Mouse (Mus musculus): ENCODE measurements around the gene Mrc2. TPM values are rescaled to one million over a fixed set of nuclear protein-coding genes. Genes with fewer than 3 reads are reported as not detected.

Gene Mrc2
- total and polyA plus RNA-seq, 3 experiments: not detected

DNA sequence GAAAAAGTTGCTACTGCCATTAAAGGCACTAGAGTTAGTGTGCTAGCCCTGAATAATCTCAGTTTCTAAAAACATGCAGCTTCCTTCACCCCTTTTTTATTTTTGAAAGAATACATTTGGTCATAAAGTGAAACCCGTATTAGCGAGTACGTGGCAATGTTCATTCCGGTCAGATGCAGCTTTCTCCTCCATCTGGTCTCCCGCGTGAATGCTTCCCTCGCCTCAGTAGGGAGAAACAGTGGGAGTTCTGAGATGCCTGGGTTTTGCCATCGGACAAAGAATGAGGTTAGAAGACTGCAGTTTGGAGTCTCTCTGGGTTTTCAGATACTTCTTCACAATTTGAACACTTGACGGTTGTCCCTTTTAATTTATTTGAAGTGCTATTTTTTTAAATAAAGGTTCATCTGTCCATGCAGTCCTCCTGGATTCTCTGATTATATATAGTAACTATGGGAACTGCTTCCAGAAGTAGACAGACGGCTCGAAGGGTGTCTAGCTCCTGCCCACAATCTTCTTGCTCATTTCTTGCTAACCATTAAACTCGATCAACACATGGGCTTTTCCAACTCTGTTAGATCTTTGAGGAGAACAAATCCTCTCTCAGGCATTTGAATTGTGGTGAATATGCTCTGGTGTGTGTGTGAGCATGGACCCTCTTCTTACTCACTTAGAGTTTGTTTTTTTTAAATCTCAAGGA, 10.5 kb upstream of the Mrc2 start:
- Histone ChIP-seq H3K9me3 (replicated peaks; ENCODE audit: insufficient read depth, low read length) (no peaks in the 10 kb centered on the region), H3K9ac (ENCODE audit: control insufficient read depth, low read depth, low read length, poor library complexity, severe bottlenecking) (no peak overlapping the region), H3K4me3 (ENCODE audit: control insufficient read depth in 1 of 2, insufficient read depth in 1 of 2, low read depth in 2 of 2, low read length in 2 of 2) (no peak overlapping the region), H3K79me2 (ENCODE audit: control insufficient read depth, insufficient read depth, low read length, poor library complexity) (no peaks in the 10 kb centered on the region), H3K36me3 (ENCODE audit: control insufficient read depth in 1 of 2, insufficient read depth in 2 of 2, low read length in 2 of 2) (peaks cover 0 to 3% of the 10 kb centered on the region in 2 experiments; a peak in 1 of 4 replicates), H3K27ac (ENCODE audit: control insufficient read depth, low read depth, low read length) (no peak overlapping the region), H3K4me1 (ENCODE audit: control insufficient read depth in 1 of 2, insufficient read depth in 2 of 2, low read length in 2 of 2) (no peaks in the 10 kb centered on the region), H3K27me3 (ENCODE audit: control insufficient read depth in 1 of 2, insufficient read depth in 2 of 2, low read length in 2 of 2) (no peaks in the 10 kb centered on the region)
- no peak for DNase-seq (ENCODE audit: low read depth, low spot score)
- no peak for TF ChIP-seq MYC (IDR thresholded peaks at IDR 0.05; ENCODE audit: low read depth, low read length)
- no peak for TF ChIP-seq ZNF384 (IDR thresholded peaks at IDR 0.05; ENCODE audit: low read depth, low read length)
- TF ChIP-seq CTCF (IDR thresholded peaks at IDR 0.05 in 2 of 3, conservative IDR thresholded peaks at IDR 0.05 in 1 of 3; ENCODE audit: control insufficient read depth in 1 of 3, insufficient read depth in 1 of 3, low read depth in 2 of 3, low read length in 3 of 3, poor library complexity in 1 of 3, severe bottlenecking in 1 of 3): no peak
- no peak for TF ChIP-seq MXI1 (IDR thresholded peaks at IDR 0.05; ENCODE audit: low read depth, low read length)
- TF ChIP-seq TAL1 (IDR thresholded peaks at IDR 0.05; ENCODE audit: low read length): no peak
- no peak for TF ChIP-seq NRF1 (IDR thresholded peaks at IDR 0.05; ENCODE audit: insufficient read depth, low read depth, low read length, poor library complexity, severe bottlenecking)

DNA sequence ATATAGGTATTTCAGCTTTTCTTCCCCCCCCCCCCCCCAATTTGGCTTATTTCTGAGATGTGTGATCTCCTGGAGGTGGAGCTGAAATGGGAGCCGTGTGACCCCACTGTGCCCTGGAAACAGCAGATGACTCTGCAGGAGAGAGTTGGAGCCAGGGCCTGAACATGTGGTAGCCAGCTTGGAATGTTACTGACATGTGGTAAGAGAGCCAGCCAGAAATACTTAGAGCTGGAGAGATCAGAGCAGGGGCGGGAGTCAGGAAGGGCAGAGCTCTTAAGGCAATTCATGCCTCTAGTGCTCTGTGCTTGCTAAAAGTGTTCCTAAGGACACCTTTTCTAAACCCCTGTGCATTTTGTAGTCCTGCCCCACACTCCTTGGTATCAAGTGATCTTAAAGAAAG, 10.0 kb upstream of the Mrc2 start:
- Histone ChIP-seq H3K36me3 (ENCODE audit: control insufficient read depth in 1 of 2, insufficient read depth in 2 of 2, low read length in 2 of 2) (no peaks in the 10 kb centered on the region), H3K79me2 (ENCODE audit: control insufficient read depth, insufficient read depth, low read length, poor library complexity) (no peaks in the 10 kb centered on the region), H3K9me3 (replicated peaks; ENCODE audit: insufficient read depth, low read length) (no peaks in the 10 kb centered on the region), H3K4me3 (ENCODE audit: control insufficient read depth in 1 of 2, insufficient read depth in 1 of 2, low read depth in 2 of 2, low read length in 2 of 2) (no peak overlapping the region), H3K4me1 (ENCODE audit: control insufficient read depth in 1 of 2, insufficient read depth in 2 of 2, low read length in 2 of 2) (no peaks in the 10 kb centered on the region), H3K9ac (ENCODE audit: control insufficient read depth, low read depth, low read length, poor library complexity, severe bottlenecking) (no peak overlapping the region), H3K27ac (ENCODE audit: control insufficient read depth, low read depth, low read length) (no peak overlapping the region), H3K27me3 (ENCODE audit: control insufficient read depth in 1 of 2, insufficient read depth in 2 of 2, low read length in 2 of 2) (no peaks in the 10 kb centered on the region)
- no peak for DNase-seq (ENCODE audit: low read depth, low spot score)
- TF ChIP-seq ZNF384 (IDR thresholded peaks at IDR 0.05; ENCODE audit: low read depth, low read length) (no peak), E2F4 (IDR thresholded peaks at IDR 0.05; ENCODE audit: borderline replicate concordance, low read depth, low read length) (no peak), NELFE (IDR thresholded peaks at IDR 0.05; ENCODE audit: low read depth, low read length) (no peak), GABPA (IDR thresholded peaks at IDR 0.05; ENCODE audit: low read depth, low read length) (no peak), ZMIZ1 (IDR thresholded peaks at IDR 0.05; ENCODE audit: low read depth, low read length) (no peak), MAZ (IDR thresholded peaks at IDR 0.05; ENCODE audit: low read depth, low read length) (no peak), POLR2A (IDR thresholded peaks at IDR 0.05; ENCODE audit: control insufficient read depth in 1 of 2, insufficient read depth in 1 of 2, low read depth in 1 of 2, low read length in 2 of 2, poor library complexity in 1 of 2) (no peak), MEF2A (IDR thresholded peaks at IDR 0.05; ENCODE audit: extremely low read depth, insufficient replicate concordance, low read depth, low read length, poor library complexity, severe bottlenecking) (no peak), MAFK (IDR thresholded peaks at IDR 0.05; ENCODE audit: borderline replicate concordance, low read depth, low read length) (no peak), NRF1 (IDR thresholded peaks at IDR 0.05; ENCODE audit: insufficient read depth, low read depth, low read length, poor library complexity, severe bottlenecking) (no peak), EP300 (IDR thresholded peaks at IDR 0.05; ENCODE audit: low read depth in 1 of 2, low read length in 2 of 2) (no peak)
